Mouse (Mus musculus) stomach, embryonic 16.5 days (tissue): ENCODE measurements at regions not wholly inside any gene's neighbourhood (a gene's known extent, or its start where the extent isn't known, plus 50 kb on each side); places are given as distances from the start of the nearest gene placed in this dataset.
"Not testable (repeated sequence)": the region's sequence is repeated elsewhere in the genome, so short reads cannot be mapped to it uniquely, and the experiment has no call there.

Experiments used
- ATAC-seq: fragments of 200-750 bp; cut with Nextera tagmentation; 2 replicates; pipeline ENCODE4 v1.8.0; 2017; ENCODE audit warnings: moderate number of reproducible peaks, moderate TSS enrichment; ENCODE audit not compliant: insufficient read depth, low FRiP score
- H3K27ac ChIP-seq: fragments of 300-500 bp; sonication (generic); 2 replicates; pipeline ENCODE4 v1.5.1; 2014; ENCODE audit warnings: low read length
- H3K27me3 ChIP-seq: fragments of 300-500 bp; sonication (generic); 2 replicates; pipeline ENCODE4 v1.6.1; 2014; ENCODE audit warnings: low read length, control low read depth, mixed read lengths; ENCODE audit not compliant: control insufficient read depth, insufficient read depth
- H3K36me3 ChIP-seq: fragments of 300-500 bp; sonication (generic); 2 replicates; pipeline ENCODE4 v1.6.1; 2014; ENCODE audit warnings: low read length; ENCODE audit not compliant: control insufficient read depth, insufficient read depth
- H3K4me1 ChIP-seq: fragments of 300-500 bp; sonication (generic); 2 replicates; pipeline ENCODE4 v1.6.1; 2014; ENCODE audit warnings: low read length, control low read depth, mixed read lengths; ENCODE audit not compliant: control insufficient read depth, insufficient read depth
- H3K4me2 ChIP-seq: fragments of 300-500 bp; sonication (generic); 2 replicates; pipeline ENCODE4 v1.6.1; 2014; ENCODE audit warnings: low read depth, low read length, mixed read lengths
- H3K4me3 ChIP-seq: fragments of 300-500 bp; sonication (generic); replicated peaks from 2 replicates; pipeline ENCODE4 v1.5.1; 2014; ENCODE audit warnings: mild to moderate bottlenecking, low read length
- H3K9ac ChIP-seq: fragments of 300-500 bp; sonication (generic); 2 replicates; pipeline ENCODE4 v1.6.1; 2014; ENCODE audit warnings: low read length
- H3K9me3 ChIP-seq: fragments of 300-500 bp; sonication (generic); replicated peaks from 2 replicates; pipeline ENCODE4 v1.6.1; 2016; ENCODE audit warnings: low read length, control low read depth; ENCODE audit not compliant: control insufficient read depth
- WGBS: fragments of 180-500 bp; shearing (Covaris S2); extraction: QIAGEN DNeasy Blood & Tissue Kit; methylation state at CpG from one replicate; pipeline ENCODE4 v1.1.7; 2014; 5-methylcytosine and 5-hydroxymethylcytosine counted together

GRCm38 (mm10) chr12:25493233-25493632, 396.3 kb upstream of the Id2 start:
- no peak overlapping the region for H3K9ac ChIP-seq
- H3K27ac ChIP-seq, result no peak overlapping the region
- no peak overlapping the region for H3K4me3 ChIP-seq
- H3K36me3 ChIP-seq, result no peaks in the 10 kb centered on the region
- WGBS, result 75% methylated on average over 5 of the region's 5 CpGs
- H3K9me3 ChIP-seq, result no peaks in the 10 kb centered on the region
- H3K4me1 ChIP-seq, result no peaks in the 10 kb centered on the region
- ATAC-seq, result no peak
- H3K27me3 ChIP-seq, result no peaks in the 10 kb centered on the region
- no peak overlapping the region for H3K4me2 ChIP-seq

- no peaks in the 10 kb centered on the region for H3K27me3 ChIP-seq
- no peak overlapping the region for H3K4me3 ChIP-seq
- H3K27ac ChIP-seq, result no peak overlapping the region
- no peak overlapping the region for H3K9ac ChIP-seq
- no peaks in the 10 kb centered on the region for H3K9me3 ChIP-seq
- no peak overlapping the region for H3K4me2 ChIP-seq
- H3K36me3 ChIP-seq, result no peaks in the 10 kb centered on the region
- H3K4me1 ChIP-seq, result no peaks in the 10 kb centered on the region
- WGBS, result 84% methylated on average over 3 of the region's 3 CpGs
- ATAC-seq, result no peak
These were observed 395.7 kb upstream of the Id2 start for GRCm38 (mm10) chr12:25492483-25493190.

- no peaks in the 10 kb centered on the region for H3K36me3 ChIP-seq
- WGBS, result 12% methylated on average over 10 of the region's 10 CpGs
- H3K4me1 ChIP-seq, result peaks cover 4% of the 10 kb centered on the region; the same call in 1 of the 2 replicates
- no peak for ATAC-seq
- H3K27ac ChIP-seq, result no peak overlapping the region
- no peak overlapping the region for H3K4me2 ChIP-seq
- H3K27me3 ChIP-seq, result no peaks in the 10 kb centered on the region
- no peaks in the 10 kb centered on the region for H3K9me3 ChIP-seq
- no peak overlapping the region for H3K9ac ChIP-seq
- H3K4me3 ChIP-seq, result no peak overlapping the region
These were observed 378.3 kb upstream of the Id2 start for GRCm38 (mm10) chr12:25475180-25475758.

GRCm38 (mm10) chr12:25469181-25469580, 372.2 kb upstream of the Id2 start:
- WGBS, result 85% methylated on average over 10 of the region's 10 CpGs
- Histone ChIP-seq H3K4me3 (no peak overlapping the region), H3K9ac (no peak overlapping the region), H3K27ac (no peak overlapping the region), H3K27me3 (no peaks in the 10 kb centered on the region), H3K4me2 (no peak overlapping the region), H3K4me1 (no peaks in the 10 kb centered on the region), H3K36me3 (no peaks in the 10 kb centered on the region), H3K9me3 (no peaks in the 10 kb centered on the region)
- no peak for ATAC-seq

GRCm38 (mm10) chr12:25467789-25468188, 370.8 kb upstream of the Id2 start:
- WGBS, result 57% methylated on average over 12 of the region's 12 CpGs
- no peak for ATAC-seq

GRCm38 (mm10) chr12:25462690-25463089, 365.8 kb upstream of the Id2 start:
- ATAC-seq, H3K9ac ChIP-seq, H3K9me3 ChIP-seq, H3K4me2 ChIP-seq, H3K4me3 ChIP-seq, H3K36me3 ChIP-seq, H3K27ac ChIP-seq, H3K27me3 ChIP-seq, H3K4me1 ChIP-seq: not testable (repeated sequence)
- 73% methylated on average over 2 of the region's 2 CpGs for WGBS

More at GRCm38 (mm10) chr12:25467789-25468188, 370.8 kb upstream of the Id2 start:
- Histone ChIP-seq H3K27me3 (no peaks in the 10 kb centered on the region), H3K9me3 (no peaks in the 10 kb centered on the region), H3K27ac (no peak overlapping the region), H3K36me3 (no peaks in the 10 kb centered on the region), H3K9ac (no peak overlapping the region), H3K4me1 (no peaks in the 10 kb centered on the region), H3K4me3 (no peak overlapping the region), H3K4me2 (no peak overlapping the region)

- no peak for ATAC-seq
These were observed 358.5 kb upstream of the Id2 start for GRCm38 (mm10) chr12:25455281-25455989.

GRCm38 (mm10) chr12:25453356-25453755, 356.4 kb upstream of the Id2 start:
- no peaks in the 10 kb centered on the region for H3K36me3 ChIP-seq
- H3K9me3 ChIP-seq, result no peaks in the 10 kb centered on the region
- H3K27ac ChIP-seq, result no peak overlapping the region
- no peaks in the 10 kb centered on the region for H3K4me1 ChIP-seq
- H3K4me3 ChIP-seq, result no peak overlapping the region
- 58% methylated on average over 3 of the region's 3 CpGs for WGBS
- ATAC-seq, result no peak
- H3K9ac ChIP-seq, result no peak overlapping the region
- H3K27me3 ChIP-seq, result no peaks in the 10 kb centered on the region
- no peak overlapping the region for H3K4me2 ChIP-seq

More at GRCm38 (mm10) chr12:25455281-25455989, 358.5 kb upstream of the Id2 start:
- Histone ChIP-seq H3K4me1 (no peaks in the 10 kb centered on the region), H3K9me3 (no peaks in the 10 kb centered on the region), H3K9ac (no peak overlapping the region), H3K36me3 (no peaks in the 10 kb centered on the region), H3K4me2 (no peak overlapping the region), H3K27ac (no peak overlapping the region), H3K4me3 (no peak overlapping the region), H3K27me3 (no peaks in the 10 kb centered on the region)
- 83% methylated on average over 7 of the region's 7 CpGs for WGBS

- Histone ChIP-seq H3K4me3 (no peak overlapping the region), H3K27ac (no peak overlapping the region), H3K4me2 (no peak overlapping the region), H3K36me3 (no peaks in the 10 kb centered on the region), H3K9me3 (no peaks in the 10 kb centered on the region), H3K27me3 (no peaks in the 10 kb centered on the region), H3K9ac (no peak overlapping the region), H3K4me1 (no peaks in the 10 kb centered on the region)
- no peak for ATAC-seq
- WGBS, result 73% methylated on average over 2 of the region's 2 CpGs
These were observed 354.2 kb upstream of the Id2 start for GRCm38 (mm10) chr12:25451156-25451555.
